Mouse (Mus musculus): ENCODE results near the gene Kmt5b. TPM values are rescaled to one million over a fixed set of nuclear protein-coding genes. Genes with fewer than 3 reads are reported as not detected.

Gene Kmt5b
- polyA plus RNA-seq, 1 experiment from 2014 or later: 30.4 TPM

GRCm38 (mm10) chr19:3834301-3834700 is 67.1 kb downstream of the Kmt5b start:
- no peaks in the 10 kb centered on the region for H3K36me3 ChIP-seq
- 87% methylated on average over 7 of the region's 7 CpGs for WGBS
- no peak overlapping the region for H3K9ac ChIP-seq
- no peaks in the 10 kb centered on the region for H3K4me1 ChIP-seq
- no peak overlapping the region for H3K4me3 ChIP-seq
- ATAC-seq (ENCODE audit: low FRiP score, low read depth): no peak
- H3K9me3 ChIP-seq: no peaks in the 10 kb centered on the region
- no peak overlapping the region for H3K27ac ChIP-seq
- H3K4me2 ChIP-seq (replicated peaks): no peak overlapping the region
- H3K27me3 ChIP-seq: no peaks in the 10 kb centered on the region

DNA sequence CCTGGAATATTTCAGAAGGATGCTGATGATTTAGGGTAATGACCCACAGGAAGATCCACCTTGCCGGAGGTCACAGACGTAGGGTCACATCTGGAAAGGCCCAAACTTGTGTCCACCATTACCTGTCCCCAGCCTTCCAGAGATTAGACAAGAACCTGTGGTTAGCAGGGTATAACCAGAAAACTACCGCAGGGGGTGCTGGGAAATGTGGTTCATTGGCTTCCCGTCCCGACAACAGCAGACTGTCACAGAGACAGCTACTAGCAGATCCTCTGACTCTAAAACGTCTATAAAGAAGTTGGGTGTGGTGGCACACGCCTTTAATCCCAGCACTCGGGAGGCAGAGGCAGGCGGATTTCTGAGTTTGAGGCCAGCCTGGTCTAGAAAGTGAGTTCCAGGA is 69.6 kb downstream of the Kmt5b start:
- Histone ChIP-seq H3K4me1 (peaks cover 11% of the 10 kb centered on the region), H3K36me3 (no peaks in the 10 kb centered on the region), H3K27ac (no peak overlapping the region), H3K9me3 (no peaks in the 10 kb centered on the region), H3K27me3 (no peaks in the 10 kb centered on the region), H3K4me3 (no peak overlapping the region), H3K4me2 (replicated peaks) (no peak overlapping the region), H3K9ac (no peak overlapping the region)
- WGBS: 87% methylated on average over 9 of the region's 9 CpGs
- ATAC-seq (ENCODE audit: low FRiP score, low read depth): no peak

- no peak overlapping the region for H3K27ac ChIP-seq
- no peaks in the 10 kb centered on the region for H3K9me3 ChIP-seq
- H3K36me3 ChIP-seq: no peaks in the 10 kb centered on the region
- H3K27me3 ChIP-seq: no peaks in the 10 kb centered on the region
- ATAC-seq (ENCODE audit: low FRiP score, low read depth): no peak
- H3K4me2 ChIP-seq (replicated peaks): no peak overlapping the region
- 73% methylated on average over 3 of the region's 3 CpGs for WGBS
- H3K4me1 ChIP-seq: peaks cover 11% of the 10 kb centered on the region
- H3K9ac ChIP-seq: no peak overlapping the region
- no peak overlapping the region for H3K4me3 ChIP-seq
Observed at GRCm38 (mm10) chr19:3838931-3839330, 71.7 kb downstream of the Kmt5b start.

DNA sequence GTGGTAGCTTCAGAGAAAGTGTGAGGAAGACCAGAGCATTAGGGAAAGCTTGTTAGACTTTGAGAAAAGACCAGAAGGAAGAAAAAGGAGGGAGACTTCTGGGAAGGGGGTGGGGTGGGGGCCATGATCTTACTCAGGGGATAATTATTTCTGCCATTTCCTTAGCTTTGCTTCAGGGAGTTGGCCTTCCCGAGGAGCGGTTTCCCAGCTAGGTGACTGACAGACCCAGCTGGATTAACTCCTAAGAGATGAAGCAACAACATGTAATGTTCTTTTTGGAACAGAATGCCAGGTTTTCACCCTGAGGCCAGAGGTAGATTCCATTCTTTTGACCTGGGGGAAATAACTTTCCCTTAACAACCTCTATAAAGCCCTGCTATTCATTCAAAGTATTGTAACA is 72.5 kb downstream of the Kmt5b start:
- 22% methylated on average over 2 of the region's 2 CpGs for WGBS

GRCm38 (mm10) chr19:3840214-3840651 is 73.0 kb downstream of the Kmt5b start:
- WGBS: 47% methylated on average over 5 of the region's 5 CpGs

More for the DNA sequence above, 72.5 kb downstream of the Kmt5b start:
- H3K4me3 ChIP-seq: no peak overlapping the region
- no peaks in the 10 kb centered on the region for H3K27me3 ChIP-seq
- no peak overlapping the region for H3K4me2 ChIP-seq (replicated peaks)
- H3K9ac ChIP-seq: no peak overlapping the region
- H3K4me1 ChIP-seq: peaks cover 11% of the 10 kb centered on the region
- H3K36me3 ChIP-seq: no peaks in the 10 kb centered on the region
- ATAC-seq (ENCODE audit: low FRiP score, low read depth): no peak
- no peak overlapping the region for H3K27ac ChIP-seq
- no peaks in the 10 kb centered on the region for H3K9me3 ChIP-seq

DNA sequence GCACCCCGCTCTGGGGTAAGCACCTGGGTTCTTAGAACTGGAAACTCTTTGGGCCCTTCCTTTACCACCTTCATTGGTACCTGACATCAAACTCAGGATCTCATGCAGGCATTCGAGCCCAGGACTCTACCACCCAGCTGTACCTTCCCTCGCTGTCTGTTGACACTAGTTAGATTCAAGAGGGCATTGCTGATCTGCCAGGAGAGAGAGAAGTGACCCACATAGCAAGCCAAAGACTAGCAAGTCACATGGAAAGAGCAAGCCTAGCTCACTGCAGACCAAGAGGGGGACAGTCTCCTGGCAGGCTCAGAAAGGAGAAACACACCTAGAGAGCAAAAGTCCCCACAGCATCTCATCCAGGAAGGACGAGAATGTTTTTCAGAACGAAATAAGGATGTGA is 73.5 kb downstream of the Kmt5b start:
- WGBS: 88% methylated on average over 5 of the region's 5 CpGs
- H3K4me3 ChIP-seq: no peak overlapping the region
- H3K4me2 ChIP-seq (replicated peaks): no peak overlapping the region
- no peak for ATAC-seq (ENCODE audit: low FRiP score, low read depth)
- peaks cover 11% of the 10 kb centered on the region for H3K4me1 ChIP-seq
- no peak overlapping the region for H3K27ac ChIP-seq
- H3K9me3 ChIP-seq: no peaks in the 10 kb centered on the region
- no peaks in the 10 kb centered on the region for H3K36me3 ChIP-seq
- no peaks in the 10 kb centered on the region for H3K27me3 ChIP-seq
- H3K9ac ChIP-seq: no peak overlapping the region

More at GRCm38 (mm10) chr19:3840214-3840651, 73.0 kb downstream of the Kmt5b start:
- no peaks in the 10 kb centered on the region for H3K36me3 ChIP-seq
- H3K9ac ChIP-seq: no peak overlapping the region
- ATAC-seq (ENCODE audit: low FRiP score, low read depth): no peak
- no peak overlapping the region for H3K27ac ChIP-seq
- H3K4me2 ChIP-seq (replicated peaks): no peak overlapping the region
- no peak overlapping the region for H3K4me3 ChIP-seq
- no peaks in the 10 kb centered on the region for H3K9me3 ChIP-seq
- peaks cover 11% of the 10 kb centered on the region for H3K4me1 ChIP-seq
- no peaks in the 10 kb centered on the region for H3K27me3 ChIP-seq

DNA sequence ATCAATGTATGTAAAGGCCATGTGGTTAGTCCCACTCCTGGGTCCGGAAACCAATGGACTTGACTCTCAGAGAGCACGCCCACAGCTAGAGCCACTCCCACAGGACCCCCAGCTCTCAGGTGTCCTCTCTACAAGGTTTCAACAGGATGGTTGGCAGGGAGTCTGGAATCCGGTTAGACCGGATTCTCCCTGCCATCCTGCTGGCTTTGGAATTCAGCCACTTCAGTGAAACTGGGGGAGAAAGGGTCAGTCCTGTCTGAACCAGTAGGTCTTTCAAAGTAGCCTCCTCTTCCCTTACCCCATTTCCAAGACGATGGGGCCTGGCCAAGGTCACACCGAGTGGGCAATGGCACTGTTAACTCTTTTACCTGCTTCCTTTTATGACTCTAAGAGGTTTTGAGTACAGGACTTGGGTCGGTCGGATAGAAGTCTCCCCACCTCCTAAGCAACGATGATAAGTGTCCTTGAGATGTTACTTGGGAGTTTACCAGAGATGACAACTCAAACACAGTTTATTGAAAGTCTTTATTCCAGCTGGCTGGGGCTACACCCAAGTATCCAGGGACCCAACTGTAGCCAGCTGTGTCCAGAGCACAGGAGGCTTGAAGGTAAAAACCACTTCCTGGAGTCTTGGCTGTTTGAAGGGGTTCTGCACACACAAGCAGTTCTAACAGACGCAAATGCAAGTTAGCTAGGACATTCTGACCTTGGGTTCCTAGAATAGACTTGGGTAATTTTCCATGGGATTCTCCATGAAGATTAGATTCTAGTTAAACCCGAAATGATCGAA is 75.3 kb downstream of the Kmt5b start:
- no peaks in the 10 kb centered on the region for H3K9me3 ChIP-seq
- WGBS: 51% methylated on average over 12 of the region's 12 CpGs
- H3K4me1 ChIP-seq: peaks cover 11% of the 10 kb centered on the region
- H3K4me3 ChIP-seq: no peak overlapping the region
- H3K36me3 ChIP-seq: no peaks in the 10 kb centered on the region
- no peak overlapping the region for H3K27ac ChIP-seq
- no peak for ATAC-seq (ENCODE audit: low FRiP score, low read depth)
- H3K9ac ChIP-seq: no peak overlapping the region
- no peak overlapping the region for H3K4me2 ChIP-seq (replicated peaks)
- H3K27me3 ChIP-seq: peaks cover 4% of the 10 kb centered on the region; the same call in 1 of the 2 replicates

- no peak for ATAC-seq (ENCODE audit: low FRiP score, low read depth)
- Histone ChIP-seq H3K4me3 (no peak overlapping the region), H3K27me3 (peaks cover 4% of the 10 kb centered on the region; the same call in 1 of the 2 replicates), H3K27ac (no peak overlapping the region), H3K4me2 (replicated peaks) (no peak overlapping the region), H3K9ac (no peak overlapping the region), H3K36me3 (no peaks in the 10 kb centered on the region), H3K9me3 (no peaks in the 10 kb centered on the region), H3K4me1 (peaks cover 14% of the 10 kb centered on the region)
- WGBS: 72% methylated on average over 2 of the region's 2 CpGs
Observed at GRCm38 (mm10) chr19:3843629-3844028, 76.4 kb downstream of the Kmt5b start.

DNA sequence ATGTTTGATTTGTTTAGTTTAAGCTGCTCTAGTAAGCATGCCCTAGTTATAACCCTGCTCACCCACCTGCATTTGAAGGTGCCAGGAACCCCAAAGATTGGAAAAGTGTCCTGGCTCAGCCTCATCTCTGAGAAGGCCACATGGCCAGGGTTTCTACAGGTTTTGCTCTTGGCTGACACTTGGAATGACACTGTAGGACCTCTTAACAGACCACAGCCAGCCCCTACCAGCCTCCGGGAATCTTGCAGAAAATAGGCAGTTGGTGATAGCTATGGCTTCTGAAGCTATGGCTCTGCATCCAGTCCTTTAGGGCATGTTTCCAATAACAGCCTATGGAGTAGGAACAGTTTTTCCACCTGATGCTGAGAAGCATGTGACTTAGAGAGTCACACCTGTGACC is 77.6 kb downstream of the Kmt5b start:
- Histone ChIP-seq H3K4me2 (replicated peaks) (no peak overlapping the region), H3K9ac (no peak overlapping the region), H3K27me3 (peaks cover 4% of the 10 kb centered on the region; the same call in 1 of the 2 replicates), H3K9me3 (no peaks in the 10 kb centered on the region), H3K36me3 (no peaks in the 10 kb centered on the region), H3K4me1 (peaks cover 10% of the 10 kb centered on the region), H3K27ac (no peak overlapping the region), H3K4me3 (no peak overlapping the region)
- 95% methylated on average over 1 of the region's 1 CpGs for whole genome bisulfite sequencing
- no peak for ATAC-seq (ENCODE audit: low FRiP score, low read depth)

GRCm38 (mm10) chr19:3845339-3845738 is 78.1 kb downstream of the Kmt5b start:
- Histone ChIP-seq H3K9ac (no peak overlapping the region), H3K36me3 (no peaks in the 10 kb centered on the region), H3K27me3 (peaks cover 4% of the 10 kb centered on the region; the same call in 1 of the 2 replicates), H3K4me2 (replicated peaks) (no peak overlapping the region), H3K4me3 (no peak overlapping the region), H3K4me1 (peaks cover 5% of the 10 kb centered on the region; the same call in 1 of the 2 replicates), H3K9me3 (no peaks in the 10 kb centered on the region), H3K27ac (no peak overlapping the region)
- 89% methylated on average over 11 of the region's 11 CpGs for WGBS
- ATAC-seq (ENCODE audit: low FRiP score, low read depth): no peak

- Histone ChIP-seq H3K27ac (no peak overlapping the region), H3K27me3 (peaks cover 4% of the 10 kb centered on the region; the same call in 1 of the 2 replicates), H3K4me1 (peaks cover 6% of the 10 kb centered on the region), H3K4me2 (replicated peaks) (no peak overlapping the region), H3K4me3 (no peak overlapping the region), H3K9ac (no peak overlapping the region), H3K9me3 (no peaks in the 10 kb centered on the region), H3K36me3 (no peaks in the 10 kb centered on the region)
- no peak for ATAC-seq (ENCODE audit: low FRiP score, low read depth)
- WGBS: 70% methylated on average over 1 of the region's 1 CpGs
Observed at GRCm38 (mm10) chr19:3845803-3846406, 78.7 kb downstream of the Kmt5b start.

DNA sequence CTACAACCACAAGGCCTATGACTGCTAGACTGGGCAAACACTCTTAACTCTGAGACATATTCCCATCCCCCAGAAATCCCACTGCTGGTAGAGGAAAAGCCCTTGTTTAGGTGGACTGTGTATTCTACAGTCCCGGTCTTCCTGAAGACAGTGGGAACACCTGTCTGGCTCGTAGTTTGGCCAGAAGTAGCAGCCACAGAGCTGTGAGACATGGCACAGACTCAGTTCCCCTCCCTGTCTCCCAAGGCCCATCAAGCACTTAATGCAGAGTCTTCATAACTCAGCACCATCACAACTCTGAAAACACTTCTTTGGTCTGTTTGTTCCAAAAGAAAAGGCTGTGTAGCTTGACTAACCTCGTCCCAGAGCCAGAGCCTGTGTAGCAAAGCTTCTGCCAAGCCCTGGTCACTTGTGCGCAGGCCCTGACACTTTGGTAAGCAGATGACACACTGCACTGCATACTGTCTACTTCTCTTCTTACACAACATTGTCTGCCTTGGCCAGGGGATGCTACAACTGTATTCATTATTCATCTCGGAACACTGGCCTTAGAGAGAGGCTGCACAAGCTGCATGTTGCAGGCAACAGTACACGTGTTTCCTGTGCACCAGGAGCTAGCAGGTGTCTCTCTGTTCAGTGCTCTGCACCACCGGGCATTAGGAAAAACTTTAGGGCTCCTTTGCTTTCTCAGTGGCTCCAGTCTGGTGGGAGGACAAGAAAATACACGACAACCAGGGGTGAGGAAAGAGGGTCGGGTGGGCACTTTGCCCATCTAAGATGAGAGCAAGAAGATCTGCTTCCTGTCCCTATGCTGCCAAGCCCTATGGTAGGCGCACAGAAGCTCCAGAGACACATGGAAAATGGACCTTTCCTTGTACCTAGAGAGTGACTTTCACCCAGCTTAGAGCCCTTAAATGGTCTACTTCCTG is 79.7 kb downstream of the Kmt5b start:
- no peak for ATAC-seq (ENCODE audit: low FRiP score, low read depth)
- Histone ChIP-seq H3K4me3 (no peak overlapping the region), H3K27ac (no peak overlapping the region), H3K36me3 (no peaks in the 10 kb centered on the region), H3K9me3 (no peaks in the 10 kb centered on the region), H3K9ac (no peak overlapping the region), H3K4me1 (peaks cover 10% of the 10 kb centered on the region), H3K4me2 (replicated peaks) (no peak overlapping the region), H3K27me3 (peaks cover 4% of the 10 kb centered on the region; the same call in 1 of the 2 replicates)
- WGBS: 81% methylated on average over 10 of the region's 10 CpGs
